Mouse (Mus musculus) cerebellum, postnatal 10 days (tissue): ENCODE measurements at regions not wholly inside any gene's neighbourhood (a gene's known extent, or its start where the extent isn't known, plus 50 kb on each side); places are given as distances from the start of the nearest gene placed in this dataset.

ENCODE experiments used
- DNase-seq, 2 experiments: peaks; one replicate each; pipeline ENCODE4 v3.0.0; 2021; ENCODE audit warnings: mixed read lengths in 2 of 2

DNA sequence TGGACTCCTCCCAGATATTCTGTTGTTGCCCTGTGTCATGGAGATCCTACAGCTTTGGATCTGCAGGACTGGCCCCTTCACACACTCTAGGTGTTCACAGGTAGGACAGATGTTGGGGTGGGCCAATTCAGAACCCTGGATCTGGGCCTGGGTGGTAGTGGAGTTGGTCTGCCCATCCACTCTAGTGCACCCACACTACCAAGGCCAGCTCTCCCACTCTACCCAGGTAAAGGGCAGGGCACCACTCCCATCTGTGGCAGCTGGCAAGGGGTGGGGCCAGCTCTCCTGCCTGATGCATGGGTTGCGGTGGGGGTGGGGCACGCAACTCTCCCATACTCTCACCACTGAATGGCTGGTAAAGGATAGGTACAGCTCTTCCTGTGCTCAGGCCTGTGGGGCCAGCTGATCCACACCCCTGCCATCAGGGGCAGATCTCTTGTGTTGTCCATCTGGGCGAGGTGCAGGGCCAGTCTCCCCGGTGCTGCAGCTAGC lies 76.5 kb downstream of the Gja1 start:
- DNase-seq, result no peak

DNA sequence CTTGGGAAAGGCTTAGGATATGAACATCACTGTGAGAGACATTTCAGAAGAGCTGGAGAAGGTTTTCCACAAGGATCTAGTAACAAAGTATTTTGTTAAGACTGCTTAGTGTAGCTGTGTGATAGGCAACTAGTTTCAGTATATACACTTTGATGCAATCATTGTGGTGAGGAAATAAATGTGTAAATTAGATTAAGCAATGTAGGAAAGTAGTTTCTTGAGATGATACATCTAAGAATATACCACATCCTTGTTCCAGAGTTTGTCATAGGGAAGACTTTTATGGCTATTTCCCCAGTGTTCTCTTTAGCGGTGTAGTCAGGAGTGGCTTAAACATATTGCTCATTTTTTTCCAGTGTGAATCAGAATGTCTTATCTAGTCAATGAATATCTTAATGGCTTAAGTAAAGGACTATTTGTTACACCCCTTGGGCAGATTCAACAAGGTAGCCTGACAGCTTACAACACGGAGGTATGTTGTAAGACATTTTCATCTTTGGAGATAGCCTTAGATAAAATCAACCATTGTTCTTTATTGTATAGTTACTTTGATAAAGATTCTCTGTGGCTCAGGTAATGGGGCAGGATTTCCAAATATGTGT lies 78.8 kb downstream of the Gja1 start:
- DNase-seq, result no peak

DNA sequence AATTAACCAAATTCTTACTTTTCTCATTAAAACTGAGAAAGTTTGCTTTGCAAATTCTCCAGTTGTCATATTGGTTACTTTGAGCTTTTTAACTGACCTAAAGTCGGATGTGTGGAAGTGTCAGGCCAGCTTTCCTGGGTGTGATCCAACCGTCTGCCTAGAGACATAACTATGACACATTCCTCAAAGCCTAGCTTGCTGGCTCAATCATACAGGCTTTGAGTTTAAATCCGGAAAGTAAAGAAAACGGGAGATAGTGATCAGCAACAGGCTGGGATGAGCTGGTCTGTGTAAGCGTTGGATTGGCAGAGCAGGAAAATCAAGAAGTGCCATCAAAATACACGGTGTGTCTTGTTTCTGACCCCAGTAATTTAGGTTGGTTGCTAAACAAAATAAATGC lies 91.4 kb downstream of the Gja1 start:
- no peak for DNase-seq

DNA sequence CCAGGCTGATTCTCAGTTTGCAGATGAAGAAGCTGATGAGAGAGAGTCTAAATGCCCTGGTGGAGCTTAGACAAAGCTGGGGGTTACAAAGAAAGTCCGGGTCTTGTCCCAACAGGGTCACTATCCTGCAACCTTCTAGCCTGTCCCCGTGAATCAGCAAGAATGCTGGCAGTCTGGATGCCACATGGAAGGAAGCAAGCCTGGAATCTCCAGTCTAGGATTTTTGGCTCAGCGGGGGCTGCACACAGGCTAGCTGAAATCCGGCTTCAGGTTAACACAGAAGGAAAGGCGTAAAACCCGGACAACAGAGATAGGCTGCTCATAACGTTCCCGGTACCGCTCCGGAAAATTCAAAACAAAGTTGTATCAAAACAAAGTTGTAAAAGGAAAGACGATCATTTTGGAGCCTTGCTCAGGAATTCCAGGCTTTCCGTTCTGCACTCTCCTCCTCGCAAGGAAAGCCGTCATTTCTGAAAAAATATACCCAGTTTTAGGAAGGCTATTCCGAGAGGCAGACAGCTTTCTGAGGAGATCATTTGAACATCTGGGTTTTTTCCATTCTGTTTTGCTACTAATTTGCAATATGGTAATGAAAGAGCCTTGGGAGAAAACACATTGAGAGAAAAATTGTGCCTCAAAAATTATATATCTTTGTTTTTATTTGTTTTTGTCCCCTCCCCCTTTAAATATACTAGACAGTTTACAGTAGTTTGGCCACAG lies 92.0 kb downstream of the Gja1 start:
- DNase-seq, result peak in 1 of 2 experiments; percentile 10

DNA sequence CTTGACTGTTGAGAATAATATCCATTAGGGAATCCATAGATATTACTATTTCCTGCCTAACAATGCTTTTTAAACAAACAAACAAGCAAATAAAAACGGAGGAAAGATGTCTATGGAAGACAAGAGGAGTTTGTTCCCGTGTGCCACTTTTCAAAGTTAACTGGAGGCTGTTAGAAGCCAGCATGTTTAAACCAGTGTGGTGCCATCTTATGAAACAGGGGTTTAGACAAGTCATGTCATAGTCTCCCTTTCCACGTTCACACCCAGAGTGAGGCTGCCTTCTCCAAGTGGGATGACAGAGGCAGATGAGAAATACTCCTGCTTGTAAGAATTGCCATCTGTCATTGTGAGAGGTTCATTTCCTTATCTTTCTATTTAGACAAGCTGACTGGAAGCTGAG lies 92.8 kb downstream of the Gja1 start:
- no peak for DNase-seq

DNA sequence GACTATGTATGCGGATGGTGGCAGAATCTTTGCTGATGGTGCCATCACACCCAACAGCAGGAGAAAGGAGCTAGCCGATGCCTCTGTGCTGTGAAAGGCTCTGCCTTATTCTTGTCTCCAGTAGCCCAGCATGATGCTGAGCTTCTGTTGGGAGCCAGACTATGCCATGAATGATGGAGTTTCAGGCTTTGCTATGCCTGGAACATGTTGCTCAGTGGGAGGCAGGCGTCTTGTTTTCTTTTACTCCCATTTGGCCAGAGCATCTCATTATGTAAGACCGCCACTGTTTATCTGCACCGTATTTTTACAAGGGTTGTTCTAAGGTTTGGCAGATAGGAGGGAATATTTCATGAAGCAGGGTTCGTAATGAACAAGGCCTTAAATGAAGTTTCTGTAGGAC lies 97.8 kb downstream of the Gja1 start:
- no peak for DNase-seq

DNA sequence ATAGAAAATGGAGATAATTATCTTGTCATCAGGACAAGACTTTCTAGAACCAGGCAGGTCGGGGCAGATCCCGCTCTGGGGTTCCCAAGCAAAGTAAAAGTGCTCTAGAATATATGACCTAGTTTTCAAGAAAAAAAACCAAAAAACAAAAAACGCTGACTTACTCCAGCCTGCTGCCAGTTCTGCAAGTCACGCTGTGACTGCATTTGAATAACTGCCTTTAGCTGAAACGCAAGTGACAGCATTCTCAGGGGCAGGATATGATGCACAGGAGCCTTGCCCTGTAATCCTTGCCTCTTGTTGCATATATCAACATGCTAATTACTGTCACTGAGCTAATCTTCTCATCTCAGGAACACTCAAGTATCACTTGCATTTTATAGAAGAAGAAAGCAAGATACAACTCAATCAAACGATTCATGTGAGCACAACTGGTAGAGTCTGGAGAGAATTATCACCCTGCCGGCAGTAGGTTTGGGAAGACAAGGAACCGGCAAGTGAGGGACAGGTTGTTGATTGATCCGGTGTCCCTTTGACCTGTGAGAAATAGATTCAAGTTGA lies 105.1 kb downstream of the Gja1 start:
- DNase-seq, result no peak

DNA sequence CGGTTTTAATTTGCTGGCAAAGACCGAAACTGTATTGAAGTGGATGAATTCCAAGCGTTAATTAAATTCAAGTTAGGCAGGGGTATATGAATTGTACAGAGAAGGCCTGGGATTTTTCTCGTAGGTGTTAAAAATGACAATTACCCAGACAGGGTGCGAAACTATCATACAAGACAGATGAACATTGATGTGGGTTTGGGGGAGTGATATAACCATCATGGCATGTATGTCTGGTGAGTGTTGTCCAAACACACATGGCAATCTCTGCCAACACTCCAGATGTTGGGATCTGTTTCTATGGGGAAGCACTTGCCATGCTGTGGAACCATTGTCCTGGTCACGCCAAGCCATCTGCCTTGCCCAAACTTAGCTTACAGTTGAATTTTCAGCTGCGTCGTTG lies 107.8 kb downstream of the Gja1 start:
- DNase-seq, result peak; percentile 11 to 30

DNA sequence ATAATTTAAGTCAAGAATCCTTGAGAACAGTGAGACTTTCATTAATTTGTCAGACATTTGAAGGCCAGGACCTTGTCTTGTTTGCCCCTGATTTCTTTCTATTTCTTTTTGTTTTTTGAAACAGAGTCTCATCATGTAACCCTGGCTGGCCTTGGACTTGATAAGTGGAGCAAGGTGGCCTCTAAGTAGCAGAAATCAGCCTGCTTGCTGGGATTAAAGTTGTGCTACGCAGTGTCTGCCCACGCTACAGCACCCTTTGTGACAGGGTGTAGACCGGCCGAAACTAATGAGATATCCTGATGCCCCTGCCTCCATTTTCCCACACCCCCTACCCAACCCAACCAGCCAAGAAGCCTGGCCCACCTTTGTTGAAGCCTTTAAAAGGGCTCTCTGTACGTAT lies 108.6 kb downstream of the Gja1 start:
- DNase-seq, result no peak

DNA sequence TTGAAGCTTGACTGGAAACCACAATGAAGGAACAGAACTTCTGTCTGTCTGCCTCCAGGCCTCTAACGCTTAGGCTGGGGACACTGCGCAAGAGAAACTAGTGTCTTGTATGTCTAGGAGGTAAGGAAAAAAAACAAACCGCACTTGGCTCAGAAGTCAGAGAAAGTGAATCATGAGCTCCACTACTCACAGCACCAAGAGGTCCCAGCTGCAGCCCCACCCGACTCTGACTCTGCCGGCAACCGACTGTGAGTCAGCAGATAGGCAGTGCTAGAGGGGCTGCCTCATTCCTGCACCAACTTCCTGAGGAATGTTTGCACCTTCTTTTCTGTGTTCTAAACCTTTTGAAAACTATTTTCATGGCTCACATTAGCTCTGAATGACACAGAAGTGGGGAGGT lies 109.5 kb downstream of the Gja1 start:
- DNase-seq, result no peak

DNA sequence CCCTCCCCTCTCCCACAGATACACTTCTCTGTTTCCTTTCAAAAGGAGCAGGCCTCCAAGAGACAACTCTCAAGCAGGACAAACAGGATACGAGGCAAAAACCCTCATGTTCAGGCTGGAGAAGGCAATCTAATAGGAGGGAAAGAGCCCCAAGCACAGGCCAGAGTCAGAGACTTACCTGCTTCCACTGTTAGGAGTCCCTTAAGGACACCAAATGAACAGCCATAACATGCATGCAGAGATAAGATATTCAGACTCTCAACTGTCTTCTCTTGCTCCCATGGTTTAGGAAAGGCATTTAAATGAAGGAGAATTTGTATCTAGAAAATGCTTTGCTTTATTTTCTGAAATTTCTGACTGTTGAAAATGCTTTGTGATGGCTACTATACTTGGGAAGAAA lies 116.3 kb downstream of the Gja1 start:
- no peak for DNase-seq

DNA sequence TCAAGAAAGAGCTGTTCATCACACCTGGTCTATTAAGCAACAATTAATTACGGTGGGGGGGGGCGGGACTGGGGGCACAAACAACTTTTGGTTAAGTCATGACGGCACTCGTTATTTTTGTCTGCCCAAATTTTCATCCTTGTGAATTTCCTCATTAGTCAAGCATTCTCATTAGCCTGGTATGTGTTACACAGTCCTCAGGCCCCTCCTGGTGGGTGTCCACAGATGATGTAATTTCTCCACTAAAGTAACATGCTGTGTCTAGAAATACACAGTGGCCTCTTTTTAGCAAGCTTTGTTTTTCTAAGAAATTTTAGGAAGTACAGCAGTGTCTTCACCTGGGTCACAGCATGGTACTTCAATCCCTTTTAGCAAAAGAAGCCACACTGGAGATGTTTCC lies 118.2 kb downstream of the Gja1 start:
- DNase-seq, result no peak

DNA sequence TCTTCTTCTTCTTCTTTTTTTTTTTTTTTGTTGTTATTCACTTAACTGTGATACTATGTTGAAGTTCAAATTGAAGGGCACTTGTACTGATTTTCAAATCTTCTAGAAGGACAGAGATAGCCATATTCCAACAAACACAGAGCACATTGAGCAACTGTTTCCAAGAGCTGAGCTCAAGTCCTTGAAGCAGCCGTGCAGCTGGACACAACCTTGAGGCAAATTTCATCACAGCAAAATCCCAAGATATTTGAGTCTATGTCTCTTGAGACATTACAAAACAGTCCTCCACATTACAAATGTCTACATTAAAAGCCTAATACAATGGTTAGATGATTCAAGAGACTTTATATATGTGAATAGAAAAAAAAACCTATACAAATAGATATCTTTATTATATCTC lies 141.9 kb downstream of the Gja1 start:
- no peak for DNase-seq

DNA sequence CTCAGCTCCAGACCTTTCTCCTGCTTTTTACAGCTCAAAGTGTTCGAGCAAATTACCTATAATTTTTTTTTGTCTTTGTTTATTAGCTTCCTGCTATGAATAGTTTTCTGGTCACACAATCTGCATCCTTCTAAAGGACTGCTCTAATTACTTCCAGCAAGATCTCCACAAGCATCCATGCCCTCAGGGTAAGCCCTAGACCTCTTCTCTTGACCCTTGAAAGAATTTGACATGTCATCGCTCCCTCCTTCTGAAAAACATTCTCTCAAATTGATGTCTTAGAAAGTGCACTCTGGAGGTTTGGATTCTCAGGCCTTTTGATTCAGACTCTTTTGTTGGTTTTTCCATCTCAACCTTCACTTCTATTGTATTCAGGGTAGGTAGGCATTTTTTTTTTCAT lies 148.7 kb downstream of the Gja1 start:
- DNase-seq, result no peak

DNA sequence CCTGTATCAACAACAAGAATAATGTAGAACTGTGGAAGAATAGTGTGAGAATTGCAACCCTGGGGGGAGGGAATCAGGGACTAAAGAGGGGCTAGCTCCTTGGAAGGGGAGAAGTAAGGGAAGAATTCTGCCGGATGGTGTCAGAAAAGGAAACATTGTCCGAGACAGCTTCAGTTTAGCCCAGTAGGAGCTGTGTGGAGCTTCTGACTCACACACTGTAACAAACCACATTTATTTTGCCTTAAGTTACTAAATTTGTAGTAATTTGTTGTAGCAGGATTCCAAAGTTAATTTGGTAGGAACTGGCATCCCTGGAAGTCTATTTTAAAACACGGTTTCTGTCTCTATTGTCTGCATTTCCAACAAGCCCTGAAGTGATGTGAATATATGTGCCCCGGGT lies 160.0 kb downstream of the Gja1 start:
- no peak for DNase-seq

DNA sequence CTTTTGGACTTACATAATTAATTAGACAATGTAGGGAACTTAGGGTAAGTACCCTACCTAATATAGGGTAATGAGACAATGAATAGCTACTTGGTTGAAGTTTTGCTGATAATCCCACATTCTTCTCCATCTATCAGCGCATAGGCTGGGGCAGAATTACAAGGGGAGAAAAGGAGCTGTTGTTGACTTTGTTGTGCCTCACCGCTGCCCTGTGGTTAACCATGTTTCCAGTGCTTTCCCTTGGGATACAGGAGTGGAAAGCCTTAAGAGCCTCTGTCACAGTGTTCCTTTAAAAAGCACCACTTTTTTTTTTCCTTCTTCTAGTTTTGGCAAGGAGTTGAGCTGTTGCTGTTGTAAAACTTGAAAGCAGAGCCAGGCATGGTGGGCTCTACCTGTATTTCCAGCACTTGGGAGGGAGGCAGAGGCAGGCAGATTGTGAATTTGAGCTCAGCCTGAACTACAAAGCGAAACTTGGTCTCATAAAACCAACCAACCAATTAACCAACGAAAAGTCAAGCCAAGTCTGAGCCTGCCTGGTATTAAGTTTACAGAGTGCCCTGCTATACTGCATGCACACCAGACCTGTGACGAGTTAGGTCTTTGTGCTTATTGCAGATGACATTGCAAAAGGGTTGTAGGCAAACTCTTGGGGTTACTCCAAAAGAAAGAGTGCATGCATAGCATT lies 162.8 kb downstream of the Gja1 start:
- no peak for DNase-seq

DNA sequence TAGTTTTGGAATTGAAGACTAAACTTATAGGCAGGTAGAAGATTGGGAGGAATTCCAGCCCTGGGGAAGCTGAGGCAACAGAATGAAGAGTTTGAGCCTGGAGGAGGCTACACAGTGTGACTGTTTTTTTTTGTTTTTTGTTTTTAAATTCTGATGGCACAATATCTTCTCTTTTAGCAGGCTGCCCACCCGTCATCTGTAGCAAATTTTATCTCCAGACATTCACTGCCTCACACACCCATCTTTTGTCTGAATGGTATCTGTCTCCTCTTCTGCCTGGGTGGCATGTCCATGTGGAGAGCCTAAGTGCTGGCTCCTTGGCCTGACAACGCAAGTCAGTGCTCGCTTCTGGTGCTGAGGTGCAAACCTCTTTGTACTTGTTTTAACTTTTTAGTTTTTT lies 165.0 kb downstream of the Gja1 start:
- DNase-seq, result no peak

DNA sequence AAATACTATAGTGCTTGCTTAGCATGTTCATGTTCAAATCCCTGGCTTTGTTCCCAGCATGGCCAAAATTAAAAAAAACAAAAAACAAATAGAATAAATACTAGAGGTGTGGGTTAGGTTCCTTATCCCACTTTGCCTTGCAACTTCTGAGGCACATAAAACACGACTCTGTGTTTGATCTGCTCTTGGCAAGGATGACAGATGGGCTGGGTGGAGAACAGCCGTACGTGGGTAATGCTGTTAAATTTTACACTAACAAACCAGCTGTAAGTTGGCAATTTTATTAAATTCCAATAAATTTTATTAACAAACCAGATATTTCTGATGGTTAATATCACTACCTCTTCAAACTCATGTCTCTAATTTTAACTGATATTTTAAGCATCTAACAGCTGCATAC lies 168.9 kb downstream of the Gja1 start:
- no peak for DNase-seq

DNA sequence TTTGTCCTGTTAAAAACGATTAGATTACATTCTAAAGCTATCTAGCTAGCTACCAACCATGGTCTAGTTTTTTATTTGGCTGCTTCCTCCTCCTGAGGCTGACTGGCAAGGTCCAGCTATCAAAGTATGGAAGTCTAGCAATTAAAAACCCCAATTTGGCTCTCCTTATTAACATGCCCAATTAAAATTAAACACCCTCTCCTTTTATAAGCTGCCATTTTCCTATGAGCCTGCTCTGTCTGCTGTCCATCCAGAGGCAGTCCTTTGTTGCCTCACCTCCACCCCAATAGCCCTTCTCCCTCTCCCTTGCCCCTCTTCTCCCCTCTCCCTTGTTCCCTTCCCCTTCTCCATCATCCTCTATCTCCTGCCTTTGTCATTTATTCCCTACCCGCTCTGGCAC lies 169.7 kb downstream of the Gja1 start:
- DNase-seq, result no peak

DNA sequence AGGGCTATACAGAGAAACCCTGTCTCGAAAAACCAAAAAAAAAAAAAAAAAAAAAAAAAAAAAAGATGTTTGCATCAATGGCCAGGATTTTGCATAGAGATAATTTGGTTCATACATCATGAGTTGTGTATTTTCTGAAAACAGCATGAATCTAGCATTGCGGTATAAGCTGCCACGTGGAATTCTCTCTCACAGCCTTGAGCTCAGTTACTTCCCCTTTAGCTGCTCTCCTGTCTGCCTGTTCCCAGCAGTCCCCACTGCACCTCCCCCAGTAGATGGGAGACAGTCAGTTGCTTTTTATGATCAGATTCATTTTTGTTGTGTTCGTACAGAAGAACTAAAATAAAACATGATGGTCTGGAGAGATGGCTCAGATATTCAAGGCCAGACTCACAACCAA lies 170.7 kb downstream of the Gja1 start:
- DNase-seq, result no peak

DNA sequence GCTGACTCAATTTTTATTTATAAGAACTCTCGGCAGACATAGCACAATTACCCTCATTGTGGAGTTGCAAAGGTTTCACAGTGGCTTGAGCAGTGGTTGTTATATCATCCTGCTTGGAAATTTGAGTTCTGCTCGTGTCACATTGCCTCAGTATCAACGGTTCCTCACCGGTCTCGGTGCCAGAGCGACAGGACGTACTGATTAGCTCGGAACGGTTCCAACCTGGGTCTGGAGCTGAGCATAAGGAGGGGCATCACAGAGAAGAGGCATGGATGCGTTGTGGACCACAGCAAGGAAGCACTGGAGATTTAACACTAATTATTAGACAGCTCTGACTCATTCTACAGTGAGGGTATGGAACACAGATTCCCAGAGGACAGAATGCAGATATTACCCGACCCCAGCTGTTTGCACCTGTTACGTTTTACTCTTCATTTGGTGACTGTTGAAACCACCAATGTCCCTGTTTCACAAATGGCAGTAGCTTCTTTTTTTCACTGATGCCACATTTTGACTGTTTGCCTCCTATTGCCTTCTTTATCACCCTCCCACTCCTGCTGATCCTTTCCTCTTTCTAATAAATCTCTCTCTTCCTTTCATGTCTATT lies 189.8 kb downstream of the Gja1 start:
- peak; percentile 73 to 74 for DNase-seq

DNA sequence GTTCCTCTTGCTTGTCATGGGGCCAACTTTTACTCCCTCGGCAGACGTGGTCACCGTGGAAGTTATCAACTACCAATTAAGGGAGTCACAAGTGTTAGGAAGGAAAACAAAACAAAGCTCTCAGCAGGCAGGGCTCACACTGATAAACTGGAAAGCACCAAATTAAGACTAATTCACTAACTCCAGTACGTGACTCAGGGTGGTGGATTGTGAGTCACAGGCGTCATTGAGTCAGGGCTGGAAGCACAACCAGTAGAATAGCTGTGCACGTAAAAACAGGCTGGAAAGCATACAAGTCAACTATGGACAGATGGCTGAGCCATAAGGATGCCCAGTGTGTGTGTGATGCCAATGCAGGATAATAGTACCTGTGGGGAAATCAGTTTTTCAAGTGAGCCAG lies 204.9 kb downstream of the Gja1 start:
- peak; percentile 62 to 67 for DNase-seq

DNA sequence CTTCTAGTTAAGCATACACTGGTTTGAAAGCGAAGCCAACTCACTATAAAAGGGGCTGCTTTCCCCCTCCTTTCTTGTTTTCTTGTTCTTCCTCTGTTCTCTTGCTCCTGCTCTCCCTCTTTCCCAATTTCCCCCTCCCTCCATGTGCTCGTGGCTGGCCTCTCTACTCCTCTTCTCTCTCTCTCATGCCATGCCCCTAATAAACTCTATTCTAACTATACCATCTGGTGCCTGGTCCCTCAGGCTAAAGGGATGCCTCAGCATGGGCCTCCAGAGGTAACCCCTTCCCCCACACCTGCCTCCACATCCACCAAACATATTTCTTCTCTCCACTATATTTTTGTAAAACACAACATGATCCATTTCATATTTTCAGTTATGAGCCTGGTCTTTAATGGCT lies 210.1 kb downstream of the Gja1 start:
- no peak for DNase-seq

DNA sequence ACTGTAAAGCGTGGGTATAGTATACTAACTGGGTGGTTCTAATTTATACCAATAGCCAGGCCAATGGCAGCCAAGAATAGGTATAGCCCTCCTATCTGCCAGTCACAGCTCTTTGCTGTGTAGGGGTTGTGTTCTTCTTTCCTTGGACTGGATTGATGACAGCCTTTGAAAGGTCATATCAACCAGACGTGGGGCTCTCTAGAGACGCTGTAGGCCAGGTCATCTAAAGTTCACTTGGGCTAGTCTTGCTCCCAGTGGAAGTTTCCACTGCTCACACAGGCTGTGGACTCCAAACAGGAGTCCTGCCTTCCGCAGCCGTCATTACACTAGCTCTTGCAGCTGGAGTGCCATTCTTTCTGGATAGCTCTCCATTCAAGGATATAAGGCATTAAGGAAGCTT lies 220.3 kb downstream of the Gja1 start:
- no peak for DNase-seq
